Mouse (Mus musculus): ENCODE measurements at regions not wholly inside any gene's neighbourhood (a gene's known extent, or its start where the extent isn't known, plus 50 kb on each side); places are given as distances from the start of the nearest gene placed in this dataset.

DNA sequence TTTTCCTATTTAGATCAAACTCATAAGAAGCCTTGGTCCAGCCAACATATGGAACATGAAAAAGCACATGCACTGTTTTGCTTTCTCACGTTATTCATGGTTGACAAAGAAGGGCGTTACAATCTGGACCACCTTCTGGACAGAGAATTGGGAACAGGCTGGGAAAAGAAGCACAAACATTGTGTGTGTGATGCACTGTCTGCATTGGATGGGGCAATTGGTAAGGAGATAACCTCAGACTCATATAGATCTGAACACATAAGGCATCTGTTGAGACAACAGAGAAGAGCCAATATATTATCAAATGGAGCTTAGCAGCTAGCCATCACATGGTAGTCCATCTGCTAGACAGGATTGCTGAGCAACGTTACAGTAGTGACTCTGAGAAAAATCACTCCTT lies 317.1 kb downstream of the Fam84a start:
- DNase-seq (ENCODE audit: low spot score): no peak

DNA sequence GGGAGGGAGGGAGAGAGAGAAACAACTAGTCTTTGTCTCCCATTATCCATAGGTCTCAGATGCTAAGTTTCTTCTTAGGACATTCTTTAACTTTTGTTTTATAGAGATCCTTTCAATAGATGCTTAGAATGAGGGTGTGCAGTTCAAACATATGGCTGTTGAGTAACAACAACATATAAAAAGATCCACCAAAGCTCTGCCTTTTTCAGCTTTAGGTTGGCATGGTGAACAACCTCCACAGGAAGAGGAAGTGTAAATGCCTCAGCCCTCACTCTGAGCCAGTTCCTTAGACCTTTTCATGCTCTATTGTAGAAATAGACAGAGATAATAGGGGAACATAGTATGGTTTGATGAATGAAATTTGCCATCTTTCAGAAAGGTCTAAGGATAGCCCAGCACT lies 326.0 kb downstream of the Fam84a start:
- no peak for DNase-seq (ENCODE audit: low spot score)

DNA sequence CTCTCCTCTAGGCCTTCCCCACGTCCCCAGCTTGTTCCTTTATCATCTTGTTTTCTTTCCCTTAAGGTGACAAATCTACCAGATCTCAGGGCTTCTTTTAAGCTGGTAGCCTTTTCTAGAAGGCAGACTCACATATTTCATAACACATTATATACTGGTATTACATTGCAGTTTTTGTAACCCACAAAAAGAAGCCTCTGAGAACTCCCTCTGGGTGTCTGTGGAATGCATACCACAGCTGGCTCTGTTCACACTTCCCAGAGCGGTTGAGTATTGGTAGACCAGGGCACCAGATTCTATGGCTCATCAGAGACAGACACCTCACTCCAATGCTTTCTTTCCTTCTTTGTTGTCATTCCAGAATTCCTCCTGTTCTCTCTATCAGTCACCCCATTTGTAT lies 336.4 kb downstream of the Fam84a start:
- DNase-seq (ENCODE audit: low spot score): no peak

GRCm38 (mm10) chr12:13810155-13810515 lies 341.7 kb downstream of the Fam84a start:
- no peak for DNase-seq (ENCODE audit: low spot score)

GRCm38 (mm10) chr12:13809291-13810154 lies 342.3 kb downstream of the Fam84a start:
- no peak for DNase-seq (ENCODE audit: low spot score)

- DNase-seq (ENCODE audit: low spot score): no peak
Measured at GRCm38 (mm10) chr12:13779752-13780151, 372.1 kb downstream of the Fam84a start.

DNA sequence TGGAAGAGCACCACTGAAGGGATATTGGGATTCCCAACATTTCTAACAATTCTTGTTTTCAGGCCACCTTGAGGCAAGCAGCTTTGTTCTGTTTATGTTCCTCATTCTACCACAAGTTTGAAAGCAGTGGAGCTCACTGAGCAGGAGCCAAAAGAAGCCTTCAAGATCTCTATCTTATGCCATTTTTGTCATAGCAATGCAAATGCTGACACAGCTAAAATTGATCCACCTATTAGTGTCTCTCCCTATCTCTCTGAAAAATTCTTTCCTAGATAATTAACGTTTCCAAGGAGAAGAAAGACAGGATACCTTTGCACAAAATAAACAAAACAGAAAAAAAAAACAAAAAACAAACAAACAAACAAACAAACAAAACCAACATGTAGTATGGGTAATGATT lies 375.2 kb downstream of the Fam84a start:
- no peak for DNase-seq (ENCODE audit: low spot score)

- DNase-seq (ENCODE audit: low spot score): no peak
Measured at GRCm38 (mm10) chr12:13769696-13770095, 382.2 kb downstream of the Fam84a start.

GRCm38 (mm10) chr12:13769156-13769555 lies 382.7 kb downstream of the Fam84a start:
- DNase-seq (ENCODE audit: low spot score): no peak

DNA sequence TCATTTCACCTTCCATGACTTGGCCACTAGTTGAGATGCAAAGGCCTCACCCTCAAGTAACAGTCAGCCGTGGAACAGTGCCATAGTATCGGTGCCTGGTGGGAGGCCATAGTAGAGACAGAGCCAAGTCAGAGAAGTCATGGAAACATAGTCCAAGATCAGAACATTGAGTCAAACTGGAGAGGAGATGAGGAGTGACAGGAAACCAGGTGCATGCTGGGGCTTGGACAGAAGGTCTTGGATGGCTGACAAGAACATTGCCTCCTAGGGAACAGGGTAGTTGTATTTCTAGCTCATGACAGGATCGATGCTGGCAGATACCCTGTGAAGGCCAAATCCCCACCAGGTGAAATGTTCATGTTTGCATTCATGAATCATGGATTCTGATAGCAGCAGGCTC lies 385.4 kb downstream of the Fam84a start:
- no peak for DNase-seq (ENCODE audit: low spot score)

GRCm38 (mm10) chr12:13753878-13754277 lies 398.0 kb downstream of the Fam84a start:
- DNase-seq (ENCODE audit: low spot score): no peak

DNA sequence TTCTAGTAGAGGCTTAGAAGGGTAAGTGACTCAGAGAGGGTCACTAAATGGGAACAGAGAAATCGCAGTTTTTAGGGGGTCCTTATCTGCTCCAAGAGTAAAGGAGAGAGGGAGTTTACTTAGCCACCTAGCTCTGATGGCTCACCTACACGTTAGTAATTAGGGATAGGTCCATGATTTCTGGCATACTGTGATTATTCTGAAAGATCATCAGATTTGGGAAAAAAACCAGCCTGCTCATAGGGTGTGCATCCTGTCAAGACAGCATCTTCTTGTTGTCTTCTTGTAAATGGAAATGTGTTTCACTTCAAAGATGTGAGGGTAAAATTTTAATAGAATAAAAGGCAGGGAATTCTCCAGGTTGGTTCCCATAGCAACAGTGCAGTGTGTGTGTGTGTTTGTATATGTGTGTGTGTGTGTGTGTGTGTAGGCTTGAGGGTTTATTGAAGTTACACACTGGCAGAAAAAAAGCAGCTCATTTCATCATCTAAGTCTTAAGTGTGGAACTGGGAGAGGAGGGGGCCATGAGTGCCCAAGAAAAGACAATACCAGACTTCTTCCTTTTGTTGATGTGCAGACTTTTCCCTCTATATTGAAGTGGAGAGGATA lies 407.4 kb downstream of the Fam84a start:
- no peak for DNase-seq (ENCODE audit: low spot score)

GRCm38 (mm10) chr12:13729901-13730637 lies 421.8 kb downstream of the Fam84a start:
- DNase-seq (ENCODE audit: low spot score): no peak

GRCm38 (mm10) chr12:13728986-13729385 lies 422.9 kb downstream of the Fam84a start:
- no peak for DNase-seq (ENCODE audit: low spot score)

DNA sequence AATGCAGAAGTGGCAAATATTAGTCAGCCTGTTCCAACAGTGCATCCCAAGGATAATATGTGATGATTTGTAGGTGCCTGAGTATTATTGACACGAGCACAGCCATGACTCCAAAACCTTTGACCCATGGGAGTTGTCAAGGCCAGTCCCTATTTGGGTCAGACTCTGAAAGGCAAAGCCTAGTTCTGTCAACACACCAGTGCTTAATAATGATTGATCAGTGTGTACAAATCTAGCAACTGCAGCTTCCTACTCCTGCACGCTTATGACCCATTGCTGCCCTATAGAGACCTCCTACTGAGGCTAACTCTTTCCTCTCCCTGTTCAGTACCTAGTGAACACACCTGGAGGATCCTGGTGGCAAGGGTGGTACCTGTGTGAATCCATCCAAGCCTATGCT lies 427.3 kb downstream of the Fam84a start:
- DNase-seq (ENCODE audit: low spot score): no peak

DNA sequence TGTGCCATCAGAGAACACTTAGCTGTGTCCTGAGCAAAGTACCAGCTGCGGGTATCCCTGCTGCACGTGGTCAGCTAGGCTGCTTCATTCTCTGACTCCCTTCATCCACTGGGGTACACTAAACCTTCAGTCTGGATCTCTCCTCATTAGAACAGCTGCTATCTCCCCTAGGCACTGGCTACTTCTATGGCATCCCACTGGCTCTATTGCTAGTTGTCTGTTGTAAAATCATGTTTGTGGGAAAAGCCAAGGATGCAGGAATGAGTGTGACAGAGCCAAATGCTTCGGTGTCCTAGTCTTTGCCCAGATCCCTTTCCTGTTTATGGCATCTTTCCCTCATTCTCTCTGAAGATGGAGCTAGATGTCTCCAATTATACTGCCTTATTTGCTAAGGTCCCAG lies 440.9 kb downstream of the Nbas start:
- DNase-seq (ENCODE audit: low spot score): no peak

DNA sequence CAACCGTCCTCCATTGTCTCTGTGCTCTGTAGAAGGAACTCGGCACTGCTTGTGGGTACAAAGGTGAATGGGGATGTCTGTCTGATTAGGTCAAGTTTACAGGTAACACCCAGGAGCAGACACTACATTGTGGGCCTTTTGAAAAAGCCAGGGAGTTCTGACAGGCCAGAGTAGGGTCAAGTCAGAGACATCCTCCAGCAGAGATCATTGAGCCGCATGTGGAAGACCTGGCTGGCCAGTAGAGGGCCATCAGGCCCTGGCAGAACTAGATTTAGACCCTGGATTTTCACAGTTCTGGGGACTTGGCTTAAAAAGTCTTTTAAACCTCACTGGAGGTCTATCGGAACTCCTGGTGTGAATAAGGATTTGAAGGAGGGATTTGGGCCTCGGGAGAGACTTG lies 438.8 kb downstream of the Nbas start:
- no peak for DNase-seq (ENCODE audit: low spot score)

GRCm38 (mm10) chr12:13706510-13706909 lies 437.6 kb downstream of the Nbas start:
- no peak for DNase-seq (ENCODE audit: low spot score)

- DNase-seq (ENCODE audit: low spot score): no peak
Measured at GRCm38 (mm10) chr12:13703604-13704003, 434.7 kb downstream of the Nbas start.

- no peak for DNase-seq (ENCODE audit: low spot score)
Measured at GRCm38 (mm10) chr12:13699858-13700257, 430.9 kb downstream of the Nbas start.

DNA sequence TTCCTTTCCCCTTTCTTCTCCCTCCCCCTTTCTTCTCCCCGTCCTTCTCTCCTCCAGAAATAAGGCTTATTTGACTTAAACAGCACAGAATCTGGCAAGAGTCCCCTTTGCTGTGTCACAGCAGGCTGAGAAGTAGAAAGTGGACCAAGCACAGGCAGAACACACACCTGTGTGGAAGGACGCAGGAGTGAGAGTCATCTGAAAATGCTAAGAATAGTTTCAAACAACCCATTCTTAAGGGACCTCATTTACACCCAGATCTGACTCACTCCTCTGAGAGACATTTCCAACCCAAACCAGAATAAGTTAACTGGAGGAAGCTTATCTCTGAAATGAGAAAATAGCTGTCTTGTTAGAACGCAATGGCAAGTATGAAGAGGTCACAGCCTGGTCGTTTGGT lies 429.9 kb downstream of the Nbas start:
- no peak for DNase-seq (ENCODE audit: low spot score)

- no peak for DNase-seq (ENCODE audit: low spot score)
Measured at GRCm38 (mm10) chr12:13691394-13692165, 422.6 kb downstream of the Nbas start.

Measured in testis, postnatal 10 days (tissue).